Mouse (Mus musculus) olfactory bulb, adult 2 months (tissue): ENCODE results near the gene Vil1. TPM values are rescaled to one million over a fixed set of nuclear protein-coding genes. Genes with fewer than 3 reads are reported as not detected.

Experiments used
- H3K27ac ChIP-seq: fragments of 200-500 bp; 2 replicates; pipeline ENCODE4 v1.5.1; 2012; ENCODE audit warnings: low read depth, low read length; ENCODE audit not compliant: insufficient read depth
- H3K4me1 ChIP-seq: fragments of 200-500 bp; 2 replicates; pipeline ENCODE4 v1.6.1; 2012; ENCODE audit warnings: low read length; ENCODE audit not compliant: control insufficient read depth, insufficient read depth
- H3K4me3 ChIP-seq: fragments of 200-500 bp; 2 replicates; pipeline ENCODE4 v1.5.1; 2012; ENCODE audit warnings: mild to moderate bottlenecking, low read depth, low read length, moderate library complexity; ENCODE audit not compliant: insufficient read depth
- CTCF ChIP-seq: fragments of 200-500 bp; IDR thresholded peaks from 2 replicates; pipeline ENCODE4 v1.5.1; 2012; ENCODE audit warnings: low read depth, mild to moderate bottlenecking, low read length, moderate library complexity; ENCODE audit not compliant: insufficient read depth
- POLR2A ChIP-seq: fragments of 200-500 bp; IDR thresholded peaks from 2 replicates; pipeline ENCODE4 v1.6.1; 2012; ENCODE audit warnings: mild to moderate bottlenecking, low read depth, low read length, moderate library complexity; ENCODE audit not compliant: insufficient read depth
- WGBS: fragments of 180-500 bp; shearing (Covaris S2); methylation state at CpG from one replicate; pipeline ENCODE4 v1.1.7; 2018; 5-methylcytosine and 5-hydroxymethylcytosine counted together
- polyA plus RNA-seq: library from polyadenylated mRNA; stranded (reverse); fragments of >200 nt; gene quantifications from 2 replicates; pipeline ENCODE4 v1.2.4, GENCODE M21; 2012; ENCODE audit warnings: low replicate concordance; ENCODE audit not compliant: missing spikeins, insufficient read depth, insufficient read length

Vil1 gene
- polyA plus RNA-seq, 1 experiment, result not detected

- peaks cover 4% of the 10 kb centered on the region; the same call in 1 of the 2 replicates for H3K4me1 ChIP-seq
- WGBS, result 83% methylated on average over 7 of the region's 7 CpGs
- no peak overlapping the region for H3K27ac ChIP-seq
- TF ChIP-seq CTCF, result no peak
- TF ChIP-seq POLR2A, result no peak
- no peak overlapping the region for H3K4me3 ChIP-seq
Observed at GRCm38 (mm10) chr1:74425845-74426244, 16.7 kb downstream of the Vil1 start.

- WGBS, result 75% methylated on average over 6 of the region's 6 CpGs
- Histone ChIP-seq H3K27ac (no peak overlapping the region), H3K4me3 (no peak overlapping the region), H3K4me1 (no peaks in the 10 kb centered on the region)
- TF ChIP-seq POLR2A (no peak), CTCF (no peak)
Observed at GRCm38 (mm10) chr1:74433220-74433619, 24.0 kb downstream of the Vil1 start.

GRCm38 (mm10) chr1:74434596-74434995 lies 25.4 kb downstream of the Vil1 start:
- no peak overlapping the region for H3K4me3 ChIP-seq
- no peaks in the 10 kb centered on the region for H3K4me1 ChIP-seq
- WGBS, result 77% methylated on average over 5 of the region's 5 CpGs
- H3K27ac ChIP-seq, result no peak overlapping the region
- TF ChIP-seq POLR2A (no peak), CTCF (no peak)

GRCm38 (mm10) chr1:74435563-74435962 lies 26.4 kb downstream of the Vil1 start:
- H3K4me3 ChIP-seq, result no peak overlapping the region
- H3K4me1 ChIP-seq, result no peaks in the 10 kb centered on the region
- TF ChIP-seq CTCF (no peak), POLR2A (no peak)
- H3K27ac ChIP-seq, result no peak overlapping the region
- WGBS, result 90% methylated on average over 6 of the region's 6 CpGs

- TF ChIP-seq CTCF (no peak), POLR2A (no peak)
- Histone ChIP-seq H3K27ac (no peak overlapping the region), H3K4me3 (no peak overlapping the region), H3K4me1 (no peaks in the 10 kb centered on the region)
- WGBS, result 45% methylated on average over 8 of the region's 8 CpGs
Observed at GRCm38 (mm10) chr1:74437702-74438427, 28.7 kb downstream of the Vil1 start.

- Histone ChIP-seq H3K4me1 (no peaks in the 10 kb centered on the region), H3K4me3 (no peak overlapping the region), H3K27ac (no peak overlapping the region)
- WGBS, result 87% methylated on average over 19 of the region's 19 CpGs
- TF ChIP-seq CTCF (no peak), POLR2A (no peak)
Observed at GRCm38 (mm10) chr1:74439166-74439876, 30.1 kb downstream of the Vil1 start.

- TF ChIP-seq CTCF (no peak), POLR2A (no peak)
- 100% methylated on average over 2 of the region's 2 CpGs for WGBS
- no peak overlapping the region for H3K4me3 ChIP-seq
- H3K27ac ChIP-seq, result no peak overlapping the region
- H3K4me1 ChIP-seq, result no peaks in the 10 kb centered on the region
Observed at GRCm38 (mm10) chr1:74444538-74444937, 35.4 kb downstream of the Vil1 start.

GRCm38 (mm10) chr1:74452611-74453045 lies 43.5 kb downstream of the Vil1 start:
- TF ChIP-seq CTCF (no peak), POLR2A (no peak)
- 19% methylated on average over 4 of the region's 4 CpGs for WGBS
- no peak overlapping the region for H3K27ac ChIP-seq
- no peak overlapping the region for H3K4me3 ChIP-seq
- H3K4me1 ChIP-seq, result 0 out of 2 replicates have a peak, but pooled peaks cover 2% of the 10 kb centered on the region

GRCm38 (mm10) chr1:74460273-74460672 lies 51.1 kb downstream of the Vil1 start:
- TF ChIP-seq CTCF (no peak), POLR2A (no peak)
- Histone ChIP-seq H3K27ac (no peak overlapping the region), H3K4me1 (no peaks in the 10 kb centered on the region), H3K4me3 (no peak overlapping the region)
- WGBS, result 55% methylated on average over 2 of the region's 2 CpGs

Other genes with a start within 250 kb of the Vil1 start
- not detected in 2 replicates for gene Cxcr1, start 214.7 kb upstream of the Vil1 start, polyA plus RNA-seq
- not detected in 2 replicates for gene Arpc2, start 173.3 kb upstream of the Vil1 start, polyA plus RNA-seq
- not detected in 2 replicates for gene Gpbar1, start 130.8 kb upstream of the Vil1 start, polyA plus RNA-seq
- gene Aamp, start 124.6 kb upstream of the Vil1 start, polyA plus RNA-seq, result not detected in 2 replicates
- gene Pnkd, start 124.4 kb upstream of the Vil1 start, polyA plus RNA-seq, result not detected in 2 replicates
- gene Tmbim1, start 103.8 kb upstream of the Vil1 start, polyA plus RNA-seq, result 36.6 TPM in 1 of 2 replicates, not detected in the other
- not detected in 2 replicates for gene Catip, start 47.3 kb upstream of the Vil1 start, polyA plus RNA-seq
- gene Slc11a1, start 34.2 kb upstream of the Vil1 start, polyA plus RNA-seq, result not detected in 2 replicates
- gene Ctdsp1, start 17.9 kb upstream of the Vil1 start, polyA plus RNA-seq, result not detected in 2 replicates
- gene Cnot9, start 96.7 kb downstream of the Vil1 start, polyA plus RNA-seq, result not detected in 2 replicates
- not detected in 2 replicates for gene Plcd4, start 133.5 kb downstream of the Vil1 start, polyA plus RNA-seq
- gene Usp37, start 134.9 kb downstream of the Vil1 start, polyA plus RNA-seq, result not detected in 2 replicates
- not detected in 2 replicates for gene Zfp142, start 178.9 kb downstream of the Vil1 start, polyA plus RNA-seq
- gene Bcs1l, start 178.9 kb downstream of the Vil1 start, polyA plus RNA-seq, result not detected in 2 replicates
- not detected in 2 replicates for gene Rnf25, start 192.0 kb downstream of the Vil1 start, polyA plus RNA-seq
- gene Stk36, start 192.1 kb downstream of the Vil1 start, polyA plus RNA-seq, result not detected in 2 replicates